Mouse (Mus musculus): ENCODE measurements around the gene Slc35c1. TPM values are rescaled to one million over a fixed set of nuclear protein-coding genes. Genes with fewer than 3 reads are reported as not detected.

Slc35c1 gene
- polyA plus RNA-seq (2015; fragmentation: Nextera tagmentation; extraction: Ambion mirVana): 27.1 and 31.0 TPM in 2 replicates

- peak within 1 kb of the TSS; percentile 57; the same call in 1 of the 2 replicates for H3K27ac ChIP-seq
- no peaks in the 10 kb centered on the region; the same call in 1 of the 2 replicates for H3K27me3 ChIP-seq (replicated peaks)
- 1% methylated on average over 34 of the region's 34 CpGs for WGBS
Observed at GRCm38 (mm10) chr2:92459921-92460707, at the start of gene Slc35c1. Gene Slc35c1, minus strand, starts transcription at chr2:92460538.

GRCm38 (mm10) chr2:92505291-92505690, 45.0 kb upstream of the Slc35c1 start:
- Histone ChIP-seq H3K27ac (no peak overlapping the region), H3K36me3 (no peaks in the 10 kb centered on the region), H3K9me3 (no peaks in the 10 kb centered on the region), H3K27me3 (replicated peaks) (no peaks in the 10 kb centered on the region), H3K4me2 (no peak overlapping the region), H3K9ac (no peak overlapping the region), H3K4me3 (replicated peaks) (no peak overlapping the region), H3K4me1 (no peaks in the 10 kb centered on the region)
- ATAC-seq (ENCODE audit: insufficient read depth, low FRiP score, low read depth): no peak
- 87% methylated on average over 7 of the region's 7 CpGs for WGBS

More at GRCm38 (mm10) chr2:92459921-92460707, at the start of gene Slc35c1:
- no peaks in the 10 kb centered on the region for H3K9me3 ChIP-seq
- ATAC-seq (ENCODE audit: insufficient read depth, low FRiP score, low read depth): peak; percentile 17; the same call in 1 of the 2 replicates
- H3K4me1 ChIP-seq: peaks cover 30% of the 10 kb centered on the region
- H3K36me3 ChIP-seq: no peaks in the 10 kb centered on the region
- H3K4me3 ChIP-seq (replicated peaks): peak within 1 kb of the TSS; percentile 79
- peak within 1 kb of the TSS; percentile 54 for H3K9ac ChIP-seq
- peak within 1 kb of the TSS; percentile 94 for H3K4me2 ChIP-seq

- Histone ChIP-seq H3K36me3 (no peaks in the 10 kb centered on the region), H3K27ac (no peak overlapping the region), H3K27me3 (replicated peaks) (no peaks in the 10 kb centered on the region), H3K4me2 (no peak overlapping the region), H3K9me3 (no peaks in the 10 kb centered on the region), H3K9ac (no peak overlapping the region), H3K4me3 (replicated peaks) (no peak overlapping the region), H3K4me1 (no peaks in the 10 kb centered on the region)
- WGBS: 78% methylated on average over 3 of the region's 3 CpGs
- ATAC-seq (ENCODE audit: insufficient read depth, low FRiP score, low read depth): no peak
Observed at GRCm38 (mm10) chr2:92503421-92503820, 43.1 kb upstream of the Slc35c1 start.

- Histone ChIP-seq H3K4me2 (no peak overlapping the region), H3K27ac (no peak overlapping the region), H3K27me3 (replicated peaks) (no peaks in the 10 kb centered on the region), H3K9me3 (no peaks in the 10 kb centered on the region), H3K36me3 (no peaks in the 10 kb centered on the region), H3K4me1 (peaks cover 14% of the 10 kb centered on the region; the same call in 1 of the 2 replicates), H3K9ac (no peak overlapping the region), H3K4me3 (replicated peaks) (no peak overlapping the region)
- 78% methylated on average over 3 of the region's 3 CpGs for WGBS
- ATAC-seq (ENCODE audit: insufficient read depth, low FRiP score, low read depth): no peak
Observed at GRCm38 (mm10) chr2:92499701-92500322, 39.5 kb upstream of the Slc35c1 start.

- no peaks in the 10 kb centered on the region for H3K9me3 ChIP-seq
- H3K36me3 ChIP-seq: no peaks in the 10 kb centered on the region
- H3K9ac ChIP-seq: no peak overlapping the region
- H3K27ac ChIP-seq: no peak overlapping the region
- peaks cover 14% of the 10 kb centered on the region; the same call in 1 of the 2 replicates for H3K4me1 ChIP-seq
- 62% methylated on average over 5 of the region's 5 CpGs for WGBS
- 0 out of 2 replicates have a peak overlapping the region, but pooled peaks have one; percentile 16 for H3K4me2 ChIP-seq
- H3K4me3 ChIP-seq (replicated peaks): no peak overlapping the region
- no peaks in the 10 kb centered on the region for H3K27me3 ChIP-seq (replicated peaks)
- ATAC-seq (ENCODE audit: insufficient read depth, low FRiP score, low read depth): no peak
Observed at GRCm38 (mm10) chr2:92497112-92497511, 36.8 kb upstream of the Slc35c1 start.

- Histone ChIP-seq H3K9ac (no peak overlapping the region), H3K4me1 (peaks cover 17% of the 10 kb centered on the region; the same call in 1 of the 2 replicates), H3K36me3 (no peaks in the 10 kb centered on the region), H3K4me2 (0 out of 2 replicates have a peak overlapping the region, but pooled peaks have one; percentile 16), H3K4me3 (replicated peaks) (no peak overlapping the region), H3K9me3 (no peaks in the 10 kb centered on the region), H3K27me3 (replicated peaks) (no peaks in the 10 kb centered on the region), H3K27ac (no peak overlapping the region; the same call in 1 of the 2 replicates)
- WGBS: 20% methylated on average over 10 of the region's 10 CpGs
- ATAC-seq (ENCODE audit: insufficient read depth, low FRiP score, low read depth): no peak
Observed at GRCm38 (mm10) chr2:92496681-92497080, 36.3 kb upstream of the Slc35c1 start.

- Histone ChIP-seq H3K9ac (no peak overlapping the region), H3K27me3 (replicated peaks) (no peaks in the 10 kb centered on the region), H3K36me3 (no peaks in the 10 kb centered on the region), H3K9me3 (no peaks in the 10 kb centered on the region), H3K27ac (no peak overlapping the region), H3K4me3 (replicated peaks) (no peak overlapping the region), H3K4me1 (peaks cover 20% of the 10 kb centered on the region; the same call in 1 of the 2 replicates), H3K4me2 (no peak overlapping the region)
- WGBS: 82% methylated on average over 3 of the region's 3 CpGs
- no peak for ATAC-seq (ENCODE audit: insufficient read depth, low FRiP score, low read depth)
Observed at GRCm38 (mm10) chr2:92494956-92495355, 34.6 kb upstream of the Slc35c1 start.

- no peaks in the 10 kb centered on the region for H3K9me3 ChIP-seq
- 45% methylated on average over 8 of the region's 8 CpGs for WGBS
- no peaks in the 10 kb centered on the region for H3K27me3 ChIP-seq (replicated peaks)
Observed at GRCm38 (mm10) chr2:92494423-92494822, 34.1 kb upstream of the Slc35c1 start.

GRCm38 (mm10) chr2:92493656-92494390, 33.5 kb upstream of the Slc35c1 start:
- Histone ChIP-seq H3K9me3 (no peaks in the 10 kb centered on the region), H3K4me2 (no peak overlapping the region), H3K4me1 (peaks cover 20% of the 10 kb centered on the region; the same call in 1 of the 2 replicates), H3K27ac (no peak overlapping the region), H3K9ac (no peak overlapping the region), H3K27me3 (replicated peaks) (no peaks in the 10 kb centered on the region), H3K36me3 (no peaks in the 10 kb centered on the region), H3K4me3 (replicated peaks) (no peak overlapping the region)
- 76% methylated on average over 15 of the region's 15 CpGs for WGBS
- ATAC-seq (ENCODE audit: insufficient read depth, low FRiP score, low read depth): no peak

More at GRCm38 (mm10) chr2:92494423-92494822, 34.1 kb upstream of the Slc35c1 start:
- no peak overlapping the region for H3K4me3 ChIP-seq (replicated peaks)
- H3K36me3 ChIP-seq: no peaks in the 10 kb centered on the region
- ATAC-seq (ENCODE audit: insufficient read depth, low FRiP score, low read depth): no peak
- H3K9ac ChIP-seq: no peak overlapping the region
- peaks cover 20% of the 10 kb centered on the region; the same call in 1 of the 2 replicates for H3K4me1 ChIP-seq
- H3K4me2 ChIP-seq: no peak overlapping the region
- H3K27ac ChIP-seq: no peak overlapping the region

GRCm38 (mm10) chr2:92491950-92492501, 31.7 kb upstream of the Slc35c1 start:
- no peak overlapping the region for H3K4me3 ChIP-seq (replicated peaks)
- no peaks in the 10 kb centered on the region for H3K36me3 ChIP-seq
- no peaks in the 10 kb centered on the region for H3K9me3 ChIP-seq
- H3K4me1 ChIP-seq: peaks cover 19% of the 10 kb centered on the region; the same call in 1 of the 2 replicates
- H3K4me2 ChIP-seq: peak overlapping the region; percentile 17; the same call in 1 of the 2 replicates
- no peak overlapping the region for H3K9ac ChIP-seq
- H3K27ac ChIP-seq: peak overlapping the region; percentile 22; the same call in 1 of the 2 replicates
- ATAC-seq (ENCODE audit: insufficient read depth, low FRiP score, low read depth): peak; percentile 61; the same call in 1 of the 2 replicates
- H3K27me3 ChIP-seq (replicated peaks): no peaks in the 10 kb centered on the region
- WGBS: 35% methylated on average over 12 of the region's 12 CpGs

- Histone ChIP-seq H3K4me3 (replicated peaks) (no peak overlapping the region), H3K4me2 (no peak overlapping the region), H3K27ac (no peak overlapping the region), H3K4me1 (0 out of 2 replicates have a peak, but pooled peaks cover 7% of the 10 kb centered on the region), H3K36me3 (no peaks in the 10 kb centered on the region), H3K27me3 (replicated peaks) (peaks cover under 1% of the 10 kb centered on the region; the same call in 1 of the 2 replicates), H3K9ac (no peak overlapping the region), H3K9me3 (no peaks in the 10 kb centered on the region)
- ATAC-seq (ENCODE audit: insufficient read depth, low FRiP score, low read depth): no peak
- 82% methylated on average over 10 of the region's 10 CpGs for WGBS
Observed at GRCm38 (mm10) chr2:92490541-92490940, 30.2 kb upstream of the Slc35c1 start.
